Mouse (Mus musculus) cerebellum, adult 2 months (tissue): ENCODE measurements around the gene Lhx2. TPM values are rescaled to one million over a fixed set of nuclear protein-coding genes. Genes with fewer than 3 reads are reported as not detected.

Experiments
- DNase-seq, 2 experiments: peaks; one replicate each; pipeline ENCODE4 v3.0.0; 2021
- H3K27ac ChIP-seq: fragments of 200-500 bp; 2 replicates; pipeline ENCODE4 v1.5.1; 2012; ENCODE audit warnings: low read length, control low read depth, inconsistent platforms; ENCODE audit not compliant: insufficient read depth
- H3K27me3 ChIP-seq: fragments of 200-500 bp; 2 replicates; pipeline ENCODE4 v1.6.1; 2012; ENCODE audit warnings: inconsistent platforms, mild to moderate bottlenecking, low read length, moderate library complexity; ENCODE audit not compliant: control insufficient read depth, insufficient read depth
- H3K4me1 ChIP-seq: fragments of 200-500 bp; 2 replicates; pipeline ENCODE4 v1.6.1; 2011; ENCODE audit warnings: low read length; ENCODE audit not compliant: control insufficient read depth, insufficient read depth
- H3K4me3 ChIP-seq: fragments of 200-500 bp; replicated peaks from 2 replicates; pipeline ENCODE3; 2011; ENCODE audit warnings: mild to moderate bottlenecking, low read depth, low read length, control low read depth; ENCODE audit not compliant: insufficient read depth
- CTCF ChIP-seq: fragments of 200-500 bp; IDR thresholded peaks from 2 replicates; pipeline ENCODE4 v1.5.1; 2011; ENCODE audit warnings: low read depth, mild to moderate bottlenecking, control low read depth, low read length, moderate library complexity, borderline replicate concordance; ENCODE audit not compliant: insufficient read depth
- POLR2A ChIP-seq: fragments of 200-500 bp; IDR thresholded peaks from 2 replicates; pipeline ENCODE4 v1.6.1; 2011; ENCODE audit warnings: low read length, control low read depth, borderline replicate concordance; ENCODE audit not compliant: insufficient read depth
- WGBS: fragments of 180-500 bp; shearing (Covaris S2); methylation state at CpG from one replicate; pipeline ENCODE4 v1.1.7; 2018; 5-methylcytosine and 5-hydroxymethylcytosine counted together
- polyA plus RNA-seq: library from polyadenylated mRNA; depleted of rRNA; stranded (reverse); fragments of >200 nt; gene quantifications from 2 replicates; pipeline ENCODE4 v1.2.3, GENCODE M21; 2012

The Lhx2 gene
- polyA plus RNA-seq, 1 experiment, result 3.5 TPM

- WGBS, result 81% methylated on average over 7 of the region's 7 CpGs
- H3K27ac ChIP-seq, result no peak overlapping the region
- H3K27me3 ChIP-seq, result no peaks in the 10 kb centered on the region
- H3K4me3 ChIP-seq, result no peak overlapping the region
- no peaks in the 10 kb centered on the region for H3K4me1 ChIP-seq
- TF ChIP-seq CTCF, result no peak
- TF ChIP-seq POLR2A, result no peak
- no peak for DNase-seq
Measured at GRCm38 (mm10) chr2:38397306-38397705, 58.2 kb downstream of the Lhx2 start.

GRCm38 (mm10) chr2:38397882-38398281 is 58.8 kb downstream of the Lhx2 start:
- H3K27me3 ChIP-seq, result no peaks in the 10 kb centered on the region
- 0 out of 2 replicates have a peak, but pooled peaks cover 1% of the 10 kb centered on the region for H3K4me1 ChIP-seq
- TF ChIP-seq CTCF, result no peak
- no peak for TF ChIP-seq POLR2A
- no peak for DNase-seq
- WGBS, result 67% methylated on average over 6 of the region's 6 CpGs
- H3K27ac ChIP-seq, result no peak overlapping the region
- no peak overlapping the region for H3K4me3 ChIP-seq

GRCm38 (mm10) chr2:38402611-38403010 is 63.5 kb downstream of the Lhx2 start:
- 96% methylated on average over 1 of the region's 1 CpGs for WGBS
- no peak for DNase-seq
- no peak overlapping the region for H3K4me3 ChIP-seq
- H3K27ac ChIP-seq, result no peak overlapping the region
- no peaks in the 10 kb centered on the region for H3K27me3 ChIP-seq
- H3K4me1 ChIP-seq, result 0 out of 2 replicates have a peak, but pooled peaks cover 3% of the 10 kb centered on the region
- TF ChIP-seq POLR2A (no peak), CTCF (no peak)

GRCm38 (mm10) chr2:38403231-38403630 is 64.2 kb downstream of the Lhx2 start:
- TF ChIP-seq POLR2A (no peak), CTCF (no peak)
- WGBS, result 63% methylated on average over 12 of the region's 12 CpGs
- DNase-seq, result no peak
- no peaks in the 10 kb centered on the region for H3K27me3 ChIP-seq
- H3K4me1 ChIP-seq, result 0 out of 2 replicates have a peak, but pooled peaks cover 3% of the 10 kb centered on the region
- no peak overlapping the region for H3K4me3 ChIP-seq
- no peak overlapping the region for H3K27ac ChIP-seq

GRCm38 (mm10) chr2:38404007-38404596 is 65.0 kb downstream of the Lhx2 start:
- no peak overlapping the region for H3K4me3 ChIP-seq
- WGBS, result 75% methylated on average over 10 of the region's 10 CpGs
- H3K27me3 ChIP-seq, result no peaks in the 10 kb centered on the region
- no peak for DNase-seq
- TF ChIP-seq CTCF (no peak), POLR2A (no peak)
- H3K4me1 ChIP-seq, result 0 out of 2 replicates have a peak, but pooled peaks cover 3% of the 10 kb centered on the region
- no peak overlapping the region for H3K27ac ChIP-seq

GRCm38 (mm10) chr2:38405356-38405755 is 66.3 kb downstream of the Lhx2 start:
- H3K27ac ChIP-seq, result no peak overlapping the region
- H3K4me1 ChIP-seq, result 0 out of 2 replicates have a peak, but pooled peaks cover 3% of the 10 kb centered on the region
- no peak for DNase-seq
- no peak overlapping the region for H3K4me3 ChIP-seq
- no peak for TF ChIP-seq CTCF
- no peak for TF ChIP-seq POLR2A
- no peaks in the 10 kb centered on the region for H3K27me3 ChIP-seq
- 84% methylated on average over 4 of the region's 4 CpGs for WGBS

- Histone ChIP-seq H3K4me1 (no peaks in the 10 kb centered on the region; the same call in 1 of the 2 replicates), H3K27ac (no peak overlapping the region), H3K27me3 (no peaks in the 10 kb centered on the region), H3K4me3 (no peak overlapping the region)
- DNase-seq, result no peak
- WGBS, result 88% methylated on average over 3 of the region's 3 CpGs
- TF ChIP-seq CTCF (no peak), POLR2A (no peak)
Measured at GRCm38 (mm10) chr2:38409309-38409708, 70.2 kb downstream of the Lhx2 start.

- H3K4me1 ChIP-seq, result no peaks in the 10 kb centered on the region; the same call in 1 of the 2 replicates
- H3K4me3 ChIP-seq, result no peak overlapping the region
- no peak for TF ChIP-seq CTCF
- TF ChIP-seq POLR2A, result no peak
- no peaks in the 10 kb centered on the region for H3K27me3 ChIP-seq
- no peak overlapping the region for H3K27ac ChIP-seq
- 89% methylated on average over 6 of the region's 6 CpGs for WGBS
- DNase-seq, result no peak
Measured at GRCm38 (mm10) chr2:38410227-38410626, 71.1 kb downstream of the Lhx2 start.
